Mouse (Mus musculus) right cerebral cortex, postnatal 10 days (tissue): ENCODE results near the gene Xylb.
"Not testable (repeated sequence)": the region's sequence is repeated elsewhere in the genome, so short reads cannot be mapped to it uniquely, and the experiment has no call there.

Experiments used
- DNase-seq, 2 experiments: peaks; one replicate each; pipeline ENCODE4 v3.0.0; 2021; ENCODE audit warnings: low spot score in 2 of 2

Xylb gene

DNA sequence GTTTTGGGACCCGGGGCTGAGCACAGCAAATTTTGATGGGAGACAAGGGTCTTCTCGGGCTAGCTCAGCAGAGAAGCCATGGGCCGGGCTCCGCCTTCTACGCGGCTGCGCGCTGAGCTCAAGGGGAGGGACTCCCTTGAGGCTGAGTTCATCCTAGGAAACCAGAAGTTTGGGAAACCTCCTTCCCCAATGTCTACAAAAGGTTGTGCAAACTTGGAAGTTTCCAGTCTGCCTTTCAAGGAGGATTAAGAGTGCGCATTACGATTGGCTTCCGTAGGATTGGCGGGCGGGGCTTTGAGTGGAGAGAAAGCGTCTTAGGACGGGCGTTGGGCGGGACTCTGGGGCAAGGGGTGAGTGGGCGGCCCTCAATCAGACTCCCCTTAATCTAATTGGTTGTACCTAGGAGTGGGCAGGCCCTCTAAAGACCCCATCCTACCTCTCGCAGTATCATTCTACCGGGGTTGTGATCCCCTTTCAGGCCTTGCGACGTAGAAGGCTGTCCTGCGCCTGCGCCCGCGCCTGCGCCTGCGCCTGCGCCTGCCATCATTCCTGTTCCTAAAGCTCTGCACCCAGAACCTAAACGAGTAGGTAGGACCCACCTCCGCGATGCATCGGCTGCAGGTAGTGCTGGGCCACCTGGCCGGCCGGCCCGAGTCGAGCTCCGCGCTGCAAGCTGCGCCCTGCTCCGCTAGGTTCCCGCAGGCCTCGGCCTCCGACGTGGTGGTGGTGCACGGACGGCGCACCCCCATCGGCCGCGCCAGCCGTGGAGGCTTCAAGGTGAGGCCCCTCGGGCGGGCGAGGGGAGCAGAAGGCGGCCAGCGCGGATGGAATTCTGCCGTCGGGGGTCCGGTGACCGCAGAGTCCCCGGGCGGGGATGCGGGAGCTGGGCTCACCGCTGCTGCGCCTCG is 16.0 kb upstream of the Xylb start, which contains the start of gene Myd88:
Gene Myd88 (minus strand): TSS at position 503 of the 908 bp plus-strand sequence.
- peak; percentile 98 to 99 for DNase-seq

DNA sequence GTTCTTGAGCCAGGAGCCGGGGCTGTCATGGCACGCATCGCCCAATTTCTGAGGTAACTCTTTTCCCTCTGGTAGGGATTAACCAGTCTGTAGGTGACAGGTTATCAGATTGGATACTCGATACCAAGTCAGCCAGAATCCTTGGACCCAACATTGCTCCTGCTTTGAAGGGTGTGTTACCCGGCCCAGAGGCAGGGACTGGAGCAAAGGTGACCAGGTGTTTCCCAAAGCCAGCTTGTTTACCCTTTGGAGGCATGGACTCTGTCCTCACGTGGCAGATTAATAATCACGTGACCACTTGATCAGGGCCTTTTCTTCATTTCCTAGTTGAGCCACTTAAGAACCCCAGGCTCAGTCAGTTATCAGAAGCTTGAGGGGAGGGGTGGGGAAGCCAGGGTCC is 14.5 kb upstream of the Xylb start:
- no peak for DNase-seq

DNA sequence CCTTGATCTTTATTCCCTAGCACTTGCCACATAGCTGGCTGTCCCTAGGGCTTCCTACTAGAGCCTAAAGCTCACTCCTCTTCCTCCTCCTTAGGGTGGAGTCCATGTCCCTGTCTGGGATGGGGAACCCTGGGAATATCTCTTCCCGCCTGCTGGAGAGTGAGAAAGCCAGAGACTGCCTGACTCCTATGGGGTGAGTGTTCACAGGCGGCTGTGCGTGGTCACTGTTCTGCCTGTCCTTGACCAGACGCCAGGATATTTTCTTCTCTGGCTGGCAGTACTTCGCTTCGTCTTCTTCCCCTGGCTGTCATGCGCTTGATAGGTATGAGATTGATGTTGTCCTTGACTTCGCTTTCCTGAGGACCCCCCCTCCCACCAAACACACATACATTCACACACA is 10.8 kb upstream of the Xylb start:
- no peak for DNase-seq

- no peak for DNase-seq
These were observed 6.7 kb upstream of the Xylb start for GRCm38 (mm10) chr9:119350531-119350930.

DNA sequence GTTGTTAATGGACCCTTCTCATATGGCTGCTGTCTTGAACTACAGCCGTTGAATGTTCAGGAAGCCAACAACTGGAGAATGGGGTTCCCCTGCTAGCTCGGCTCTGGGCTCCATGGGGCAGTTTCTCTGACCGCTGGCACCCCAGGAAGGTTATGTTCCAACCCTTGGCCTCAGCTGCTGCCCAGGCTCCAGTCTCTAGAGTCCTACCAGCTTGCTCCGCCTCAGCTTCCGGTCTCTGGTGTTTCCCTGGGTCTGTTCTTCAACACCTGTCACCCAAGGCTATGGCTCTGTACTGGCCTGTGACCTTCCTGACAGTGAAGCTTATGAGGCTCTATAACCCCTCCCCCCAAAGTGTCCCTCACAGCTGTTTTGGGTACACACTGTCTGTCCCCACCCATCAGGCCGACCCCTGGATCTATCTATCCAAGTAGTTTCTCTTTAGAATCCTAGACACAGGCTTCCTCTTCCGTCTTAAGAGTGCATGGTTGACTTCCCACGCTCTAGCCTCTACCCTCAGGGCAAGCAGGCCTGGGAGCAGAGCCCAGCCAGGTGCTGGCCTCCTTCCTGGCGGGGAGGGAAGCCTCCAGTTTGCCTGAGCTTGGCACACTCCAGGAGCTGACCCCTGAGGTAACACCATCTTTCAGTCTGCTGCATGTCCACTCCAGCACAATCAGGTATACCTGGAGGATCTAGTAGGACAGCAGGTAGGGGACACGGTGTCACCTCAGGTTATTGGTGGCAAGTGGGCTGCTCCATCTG is 6.1 kb upstream of the Xylb start:
- no peak for DNase-seq

DNA sequence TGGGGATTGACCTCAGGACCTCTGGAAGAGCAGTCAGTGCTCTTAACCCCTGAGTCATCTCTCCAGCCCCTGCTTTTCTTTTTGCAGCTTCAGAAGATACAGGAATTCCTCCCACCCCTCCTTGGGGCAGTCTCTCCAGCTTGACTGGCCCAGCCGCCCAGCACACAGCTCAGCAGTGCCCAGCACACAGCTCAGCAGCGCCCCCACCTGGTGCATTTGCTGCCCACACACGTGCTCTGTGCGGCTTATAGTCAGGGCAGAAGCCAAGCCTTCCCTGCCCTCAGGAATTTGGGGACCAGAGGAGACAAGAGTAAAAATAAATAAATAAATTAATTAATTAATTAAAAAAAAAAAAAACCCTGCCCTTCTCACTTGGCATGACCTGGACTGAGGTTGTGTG is 5.1 kb upstream of the Xylb start:
- peak; percentile 71 to 74 for DNase-seq

- DNase-seq: no peak
These were observed 3.3 kb upstream of the Xylb start for GRCm38 (mm10) chr9:119353926-119354325.

- DNase-seq: no peak
These were observed 1.2 kb upstream of the Xylb start for GRCm38 (mm10) chr9:119355943-119356342.

DNA sequence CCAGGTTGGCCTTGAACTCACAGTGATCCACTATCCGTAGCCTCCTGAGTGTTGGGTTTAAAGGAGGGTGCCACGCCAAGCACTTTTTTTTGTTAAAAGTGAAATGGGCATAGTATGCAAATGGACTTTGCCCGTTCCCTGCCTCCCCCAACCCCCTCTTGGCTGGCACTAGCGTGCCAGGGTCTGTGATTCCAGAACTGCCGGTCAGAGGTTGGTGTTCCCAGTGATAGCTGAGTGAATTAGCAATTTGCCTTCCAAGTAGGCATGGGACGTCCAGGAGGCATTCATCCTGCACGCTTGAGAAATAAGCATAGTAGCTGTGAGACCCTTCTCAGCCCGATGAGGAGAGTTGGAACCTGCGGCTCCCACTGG is 863 bp downstream of the Xylb start:
- no peak for DNase-seq

DNA sequence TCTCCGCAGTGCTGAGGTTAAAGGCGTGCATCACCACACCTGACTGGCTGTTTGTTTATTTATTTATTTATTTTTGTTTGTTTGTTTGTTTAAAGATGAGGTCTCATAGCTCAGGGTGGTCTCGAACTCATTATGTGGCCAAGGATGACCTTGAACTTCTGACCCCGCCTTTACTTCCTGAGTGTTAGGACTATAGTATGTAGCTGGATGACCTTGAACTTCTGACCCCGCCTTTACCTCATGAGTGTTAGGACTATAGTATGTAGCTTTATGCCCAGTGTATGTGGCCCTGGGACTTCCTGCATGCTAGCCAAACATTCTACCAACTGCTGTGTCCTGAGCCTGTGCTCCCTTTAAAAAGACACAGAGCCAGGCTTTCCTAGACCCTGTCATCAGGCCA is 4.2 kb downstream of the Xylb start:
- no peak for DNase-seq

DNA sequence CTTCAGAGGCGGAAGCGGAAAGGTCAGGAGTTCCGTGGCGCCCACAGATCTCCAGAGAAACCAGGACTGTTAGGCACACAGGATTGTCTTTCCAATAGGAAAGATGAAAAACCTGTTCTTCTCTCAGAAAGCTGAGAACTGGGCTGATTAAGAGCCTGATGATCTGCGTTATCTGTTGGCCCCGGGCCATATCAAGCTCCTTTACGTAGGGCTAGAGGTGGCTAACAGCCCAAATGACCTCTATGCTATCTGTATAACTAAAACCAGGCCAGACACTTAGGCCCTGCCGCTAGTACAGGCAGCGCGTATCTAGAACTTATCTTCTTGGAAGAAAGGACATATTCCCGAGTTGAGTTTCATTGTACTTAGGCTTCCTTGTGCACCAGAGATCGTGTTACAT is 6.0 kb downstream of the Xylb start:
- DNase-seq: no peak

GRCm38 (mm10) chr9:119365284-119365683 is 8.1 kb downstream of the Xylb start, which contains the start of gene Slc22a14:
Gene Slc22a14 (minus strand): TSS chr9:119365553.
- DNase-seq: peak in 1 of 2 experiments; percentile 42

- DNase-seq: no peak
These were observed 11.2 kb downstream of the Xylb start for GRCm38 (mm10) chr9:119368367-119368766.

- not testable (repeated sequence) for DNase-seq
These were observed 13.6 kb downstream of the Xylb start for GRCm38 (mm10) chr9:119370770-119371169.

DNA sequence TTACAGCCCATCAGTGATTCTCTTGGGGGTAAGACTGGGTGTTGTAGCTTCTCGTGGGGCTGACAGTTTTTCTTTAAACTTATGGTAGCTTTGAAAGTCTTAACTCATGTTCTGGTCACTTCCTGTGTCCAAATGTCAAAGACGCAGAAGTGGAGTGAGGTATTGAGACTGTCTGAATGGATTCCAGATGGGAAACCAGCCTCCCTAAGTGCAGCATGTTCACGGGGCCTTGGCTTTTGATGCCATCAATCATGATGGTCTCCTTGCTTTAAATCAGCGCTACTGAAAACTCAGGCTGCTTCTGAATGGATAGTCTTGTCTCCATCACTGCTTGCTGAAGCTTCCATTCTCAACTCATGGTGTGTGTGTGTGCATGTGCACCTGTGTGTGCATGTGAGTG is 14.1 kb downstream of the Xylb start:
- no peak for DNase-seq

- no peak for DNase-seq
These were observed 17.8 kb downstream of the Xylb start for GRCm38 (mm10) chr9:119375008-119375407.

- no peak for DNase-seq
These were observed 18.4 kb downstream of the Xylb start for GRCm38 (mm10) chr9:119375556-119375955.

DNA sequence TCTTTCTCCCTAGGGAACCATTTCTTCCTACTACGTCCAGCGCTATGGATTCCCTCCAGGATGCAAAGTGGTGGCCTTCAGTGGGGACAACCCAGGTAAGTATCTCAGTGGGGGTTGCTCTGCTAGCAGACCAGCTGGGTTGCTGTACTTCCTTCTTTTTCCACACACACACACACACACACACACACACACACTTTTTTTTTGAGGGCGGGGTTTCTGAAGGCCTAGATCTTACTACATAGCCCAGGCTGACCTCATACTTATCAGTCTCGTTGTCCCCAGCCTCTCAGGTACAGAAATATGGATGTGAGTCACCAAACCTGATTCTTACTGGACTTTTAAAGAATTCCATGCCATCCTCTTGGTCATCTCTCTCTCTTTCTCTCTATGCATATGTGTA is 21.1 kb downstream of the Xylb start:
- no peak for DNase-seq

- peak; percentile 45 to 61 for DNase-seq
These were observed 25.4 kb downstream of the Xylb start for GRCm38 (mm10) chr9:119382603-119383002.

DNA sequence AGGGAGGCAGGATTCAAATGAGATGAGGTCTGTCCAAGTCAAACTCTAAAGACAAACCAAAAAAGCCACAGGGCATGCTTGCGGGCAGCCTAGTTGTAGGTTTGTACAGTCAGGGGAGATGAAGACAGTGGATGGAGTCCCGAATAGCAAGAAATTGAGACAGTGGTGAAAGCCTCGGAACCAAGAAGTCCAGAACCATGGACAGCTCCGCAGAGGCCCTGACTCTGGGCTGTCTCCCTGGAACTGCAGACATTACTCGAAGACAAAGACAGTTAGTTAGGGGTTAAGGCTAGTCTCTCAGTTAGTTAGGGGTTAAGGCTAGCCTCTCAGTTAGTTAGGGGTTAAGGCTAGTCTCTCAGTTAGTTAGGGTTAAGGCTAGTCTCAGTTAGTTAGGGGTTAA is 31.8 kb downstream of the Xylb start:
- DNase-seq: no peak

- DNase-seq: no peak
These were observed 33.0 kb downstream of the Xylb start for GRCm38 (mm10) chr9:119390214-119390613.

GRCm38 (mm10) chr9:119394808-119395207 is 37.6 kb downstream of the Xylb start:
- no peak for DNase-seq

GRCm38 (mm10) chr9:119401351-119401750 is 44.2 kb downstream of the Xylb start:
- no peak for DNase-seq
